Mouse (Mus musculus) splenic B cell, adult 2 months (primary cell): ENCODE data around the gene Ccdc194.

Experiments used
- DNase-seq: peaks from one replicate; pipeline ENCODE4 v3.0.0-alpha.2; 2011; ENCODE audit warnings: low read depth, low spot score
- H3K27me3 ChIP-seq: 2 replicates; pipeline ENCODE4 v1.6.1; 2012; ENCODE audit warnings: mild to moderate bottlenecking, low read length, moderate library complexity, mixed read lengths; ENCODE audit not compliant: control insufficient read depth, poor library complexity, insufficient read depth, severe bottlenecking
- H3K36me3 ChIP-seq: 2 replicates; pipeline ENCODE4 v1.6.1; 2012; ENCODE audit warnings: mild to moderate bottlenecking, low read length, moderate library complexity, mixed read lengths; ENCODE audit not compliant: control insufficient read depth, poor library complexity, insufficient read depth, severe bottlenecking

Ccdc194 gene

GRCm38 (mm10) chr8:71560765-71561164 is 35.3 kb upstream of the Ccdc194 start:
- Histone ChIP-seq H3K36me3 (no peaks in the 10 kb centered on the region), H3K27me3 (no peaks in the 10 kb centered on the region)
- DNase-seq = no peak

- Histone ChIP-seq H3K36me3 (no peaks in the 10 kb centered on the region), H3K27me3 (no peaks in the 10 kb centered on the region)
- no peak for DNase-seq
Observed at GRCm38 (mm10) chr8:71560071-71560470, 34.6 kb upstream of the Ccdc194 start.

GRCm38 (mm10) chr8:71558958-71559690 is 33.6 kb upstream of the Ccdc194 start:
- DNase-seq = peak; percentile 86
- Histone ChIP-seq H3K36me3 (no peaks in the 10 kb centered on the region), H3K27me3 (no peaks in the 10 kb centered on the region)

GRCm38 (mm10) chr8:71558071-71558957 is 32.8 kb upstream of the Ccdc194 start, which contains the start of gene Tmem221:
TSS of gene Tmem221 (minus strand) at chr8:71558871.
- no peaks in the 10 kb centered on the region for H3K36me3 ChIP-seq
- peak; percentile 32 for DNase-seq

GRCm38 (mm10) chr8:71554644-71555043 is 29.1 kb upstream of the Ccdc194 start:
- no peak for DNase-seq
- H3K27me3 ChIP-seq = no peaks in the 10 kb centered on the region
- H3K36me3 ChIP-seq = no peaks in the 10 kb centered on the region

More at GRCm38 (mm10) chr8:71558071-71558957, 32.8 kb upstream of the Ccdc194 start, which contains the start of gene Tmem221:
- H3K27me3 ChIP-seq = no peaks in the 10 kb centered on the region

- Histone ChIP-seq H3K27me3 (no peaks in the 10 kb centered on the region), H3K36me3 (no peaks in the 10 kb centered on the region)
- DNase-seq = no peak
Observed at GRCm38 (mm10) chr8:71554001-71554400, 28.5 kb upstream of the Ccdc194 start.

GRCm38 (mm10) chr8:71552770-71553169 is 27.3 kb upstream of the Ccdc194 start:
- Histone ChIP-seq H3K36me3 (peaks cover 1% of the 10 kb centered on the region), H3K27me3 (no peaks in the 10 kb centered on the region)
- no peak for DNase-seq

- H3K36me3 ChIP-seq = peaks cover 5% of the 10 kb centered on the region
- no peaks in the 10 kb centered on the region for H3K27me3 ChIP-seq
- no peak for DNase-seq
Observed at GRCm38 (mm10) chr8:71550754-71551153, 25.2 kb upstream of the Ccdc194 start.

- H3K36me3 ChIP-seq = peaks cover 9% of the 10 kb centered on the region
- DNase-seq = no peak
- H3K27me3 ChIP-seq = no peaks in the 10 kb centered on the region
Observed at GRCm38 (mm10) chr8:71547590-71547989, 22.1 kb upstream of the Ccdc194 start.

- DNase-seq = no peak
- Histone ChIP-seq H3K36me3 (peaks cover 9% of the 10 kb centered on the region), H3K27me3 (no peaks in the 10 kb centered on the region)
Observed at GRCm38 (mm10) chr8:71545053-71545452, 19.5 kb upstream of the Ccdc194 start.

GRCm38 (mm10) chr8:71543755-71544154 is 18.2 kb upstream of the Ccdc194 start:
- H3K27me3 ChIP-seq = no peaks in the 10 kb centered on the region
- DNase-seq = no peak
- peaks cover 9% of the 10 kb centered on the region for H3K36me3 ChIP-seq

GRCm38 (mm10) chr8:71542632-71543343 is 17.3 kb upstream of the Ccdc194 start, which contains the start of gene Mvb12a:
TSS of gene Mvb12a (plus strand) at chr8:71542922.
- peaks cover 7% of the 10 kb centered on the region for H3K36me3 ChIP-seq
- peak; percentile 99 for DNase-seq
- H3K27me3 ChIP-seq = no peaks in the 10 kb centered on the region

GRCm38 (mm10) chr8:71537028-71537867 is 11.7 kb upstream of the Ccdc194 start, which contains the start of gene Bst2:
TSS of gene Bst2 (minus strand) at chr8:71537456.
- peak; percentile 91 for DNase-seq
- H3K27me3 ChIP-seq = no peaks in the 10 kb centered on the region

GRCm38 (mm10) chr8:71535663-71536062 is 10.2 kb upstream of the Ccdc194 start:
- Histone ChIP-seq H3K36me3 (no peaks in the 10 kb centered on the region), H3K27me3 (no peaks in the 10 kb centered on the region)
- DNase-seq = peak; percentile 28

More at GRCm38 (mm10) chr8:71537028-71537867, 11.7 kb upstream of the Ccdc194 start, which contains the start of gene Bst2:
- no peaks in the 10 kb centered on the region for H3K36me3 ChIP-seq
